ENCODE assay signal across 8 mouse cellular contexts in the genomic region with DNA sequence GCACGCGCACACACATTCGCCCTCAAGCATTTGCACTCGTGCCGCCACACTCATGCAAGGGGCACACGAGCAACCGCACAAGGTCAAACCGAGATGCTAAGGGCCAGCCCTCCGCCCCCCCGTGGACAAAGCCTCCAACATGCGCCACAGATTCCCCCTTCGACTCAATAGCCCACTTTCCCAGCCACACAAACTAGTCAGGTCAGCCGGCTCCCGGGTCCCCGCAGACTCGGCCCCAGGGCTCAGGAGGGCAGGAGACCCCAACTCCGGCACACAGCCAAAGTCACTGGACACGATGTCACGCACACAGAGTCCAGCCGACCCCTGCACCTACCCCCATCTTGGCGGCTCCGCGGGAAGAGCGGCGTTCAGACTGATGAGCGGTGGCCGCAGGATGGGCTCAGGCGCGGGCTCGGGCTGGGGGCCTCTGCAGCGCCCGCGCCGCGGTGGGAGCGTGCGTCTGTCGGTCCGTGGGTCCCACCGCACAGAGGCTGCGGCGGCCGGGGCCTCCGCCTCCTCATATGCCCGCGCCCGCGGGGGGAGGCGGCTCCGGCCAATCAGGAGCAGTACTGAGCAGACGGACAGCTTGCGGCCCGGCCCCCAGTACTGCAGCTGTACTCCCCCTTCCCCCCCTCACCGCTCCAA. TPM values are rescaled to one million over a fixed set of nuclear protein-coding genes. Genes with fewer than 3 reads are reported as not detected.
DNase-seq lines count a peak whose midpoint lies in the region; ATAC-seq and TF ChIP-seq lines count a peak whose summit lies in the region.

A gene (minus strand): TSS at position 538 of the 645 bp plus-strand sequence.

- no peak for TF ChIP-seq CTCF in thymus, adult 2 months (IDR thresholded peaks at IDR 0.05; ENCODE audit: borderline replicate concordance, control insufficient read depth, extremely low read depth, insufficient read depth, low read length, poor library complexity)
- TF ChIP-seq CTCF in stomach, postnatal 0 days (IDR thresholded peaks at IDR 0.05; ENCODE audit: low read depth) = no peak

- TF ChIP-seq POLR2A in thymus, adult 2 months (IDR thresholded peaks at IDR 0.05; ENCODE audit: control insufficient read depth, extremely low read depth, insufficient read depth, low read length, poor library complexity) = no peak

- H3K4me3 ChIP-seq in thymus, adult 2 months (ENCODE audit: control insufficient read depth, insufficient read depth, low read length) = no peak within 1 kb of the TSS
- H3K4me3 ChIP-seq in midbrain, embryonic 14.5 days (replicated peaks; ENCODE audit: low read depth, low read length) = peak within 1 kb of the TSS; percentile 83
- H3K4me3 ChIP-seq in stomach, postnatal 0 days (ENCODE audit: low read depth, low read length) = peak within 1 kb of the TSS; percentile 26

- H3K9ac ChIP-seq in midbrain, embryonic 14.5 days (replicated peaks; ENCODE audit: low read length) = peak within 1 kb of the TSS; percentile 97
- no peak within 1 kb of the TSS for H3K9ac ChIP-seq in stomach, postnatal 0 days (ENCODE audit: low read length)

- H3K27me3 ChIP-seq in thymus, adult 2 months (ENCODE audit: control insufficient read depth, insufficient read depth, low read length) = peaks cover 11% of the 10 kb centered on the region; the same call in 1 of the 2 replicates
- H3K27me3 ChIP-seq in midbrain, embryonic 14.5 days (ENCODE audit: control insufficient read depth, insufficient read depth, low read length) = no peaks in the 10 kb centered on the region
- H3K27me3 ChIP-seq in stomach, postnatal 0 days (ENCODE audit: control insufficient read depth, insufficient read depth, low read length) = peaks cover 10% of the 10 kb centered on the region; the same call in 1 of the 2 replicates

- H3K36me3 ChIP-seq in thymus, adult 2 months (ENCODE audit: control insufficient read depth, insufficient read depth, low read length) = no peaks in the 10 kb centered on the region
- H3K36me3 ChIP-seq in midbrain, embryonic 14.5 days (ENCODE audit: control insufficient read depth, insufficient read depth, low read length) = peaks cover 12% of the 10 kb centered on the region
- no peaks in the 10 kb centered on the region for H3K36me3 ChIP-seq in stomach, postnatal 0 days (ENCODE audit: control insufficient read depth, insufficient read depth, low read length)

- no peaks in the 10 kb centered on the region for H3K9me3 ChIP-seq in midbrain, embryonic 14.5 days (ENCODE audit: control insufficient read depth, low read length)
- H3K9me3 ChIP-seq in stomach, postnatal 0 days (ENCODE audit: control insufficient read depth, low read length) = no peaks in the 10 kb centered on the region

- peaks cover 24% of the 10 kb centered on the region for H3K4me1 ChIP-seq in thymus, adult 2 months (replicated peaks; ENCODE audit: control insufficient read depth, insufficient read depth, low read length)
- H3K4me1 ChIP-seq in midbrain, embryonic 14.5 days (ENCODE audit: control insufficient read depth, insufficient read depth, low read length) = peaks cover 69% of the 10 kb centered on the region
- H3K4me1 ChIP-seq in stomach, postnatal 0 days (replicated peaks; ENCODE audit: control insufficient read depth, insufficient read depth) = no peaks in the 10 kb centered on the region

- peak; percentile 84 for ATAC-seq in midbrain, embryonic 14.5 days (ENCODE audit: low FRiP score, low TSS enrichment)
- ATAC-seq in stomach, postnatal 0 days (ENCODE audit: low FRiP score, low TSS enrichment) = peak; percentile 46; the same call in 1 of the 2 replicates

- TF ChIP-seq EP300 in stomach, postnatal 0 days (optimal IDR thresholded peaks at IDR 0.05) = no peak

- H3K4me2 ChIP-seq in midbrain, embryonic 14.5 days (ENCODE audit: low read length) = peak within 1 kb of the TSS; percentile 61
- H3K4me2 ChIP-seq in stomach, postnatal 0 days (replicated peaks; ENCODE audit: low read depth) = peak within 1 kb of the TSS; percentile 49

- peak; percentile 41 for DNase-seq in thymus, adult 2 months
- no peak for DNase-seq in thymus, adult 18-20 months
- DNase-seq in cerebellum, postnatal 14 days = peak; percentile 93 to 94
- DNase-seq in frontal cortex, postnatal 36 days (ENCODE audit: low spot score in 2 of 2) = peak; percentile 78 to 82
- peak; percentile 49 to 91 for DNase-seq in left cerebral cortex, adult 8-10 months (ENCODE audit: low spot score in 2 of 2)
- DNase-seq in midbrain, embryonic 14.5 days = peak; percentile 93
- DNase-seq in stomach, postnatal 0 days (ENCODE audit: low spot score) = peak; percentile 28
- no peak for DNase-seq in gastrocnemius, adult 8-10 months (ENCODE audit: low spot score in 2 of 2)

- H3K27ac ChIP-seq in thymus, adult 2 months (ENCODE audit: control insufficient read depth, insufficient read depth, low read length) = no peak within 1 kb of the TSS
- H3K27ac ChIP-seq in midbrain, embryonic 14.5 days (replicated peaks; ENCODE audit: low read depth, low read length) = peak within 1 kb of the TSS; percentile 98
- H3K27ac ChIP-seq in stomach, postnatal 0 days (replicated peaks) = no peak within 1 kb of the TSS

- 4% methylated on average over 54 of the region's 54 CpGs for WGBS in thymus, adult 2 months
- under 1% methylated on average over 54 of the region's 54 CpGs for WGBS in midbrain, embryonic 14.5 days
- WGBS in stomach, postnatal 0 days = 3% methylated on average over 40 of the region's 54 CpGs

RNA-seq across cellular contexts. Expression of the gene that starts here (rescaled TPM):
- polyA plus RNA-seq in thymus, adult 2 months (2012; rRNA removed) = 5.6 and 7.1 TPM in 2 replicates
- 1,000 to 10,000 TPM; 1,859 to 2,026 (median 1,901) TPM for total RNA-seq in left cerebral cortex, adult 8-10 months (2022)
- polyA plus RNA-seq in midbrain, embryonic 14.5 days (2014; fragmentation: Nextera tagmentation; extraction: Ambion mirVana) = 284 and 337 TPM in 2 replicates
- polyA plus RNA-seq in stomach, postnatal 0 days (2015; fragmentation: Nextera tagmentation; extraction: Ambion mirVana) = 1.6 and 2.4 TPM in 2 replicates
- total RNA-seq in gastrocnemius, adult 8-10 months (2022) = under 1 TPM; 0.25 to 0.58 (median 0.46) TPM

Comparison
In these comparisons a context has a peak if more than half of its experiments do, and no peak if none do; other contexts are left out.
1. RNA of the gene that starts here (total RNA-seq): 1,859 to 2,026 TPM in left cerebral cortex, adult 8-10 months; 0.25 to 0.58 TPM in gastrocnemius, adult 8-10 months; every median in the first group is over 1,000 times any median in the second.
2. RNA of the gene that starts here (polyA plus RNA-seq): 284 to 337 TPM in midbrain, embryonic 14.5 days; 5.6 to 7.1 TPM in thymus, adult 2 months and 1.6 to 2.4 TPM in stomach, postnatal 0 days; every median in the first group is over 10 times any median in the second.
3. DNase-seq: peak in thymus, adult 2 months (single experiment), cerebellum, postnatal 14 days (2 of 2), frontal cortex, postnatal 36 days (2 of 2), left cerebral cortex, adult 8-10 months (2 of 2), midbrain, embryonic 14.5 days (single experiment) and stomach, postnatal 0 days (single experiment); none in thymus, adult 18-20 months (0 of 2) and gastrocnemius, adult 8-10 months (0 of 2).